Mouse (Mus musculus) neural tube, embryonic 12.5 days (tissue): ENCODE results near the gene Prss8. TPM values are rescaled to one million over a fixed set of nuclear protein-coding genes. Genes with fewer than 3 reads are reported as not detected.
"Not testable (repeated sequence)": the region's sequence is repeated elsewhere in the genome, so short reads cannot be mapped to it uniquely, and the experiment has no call there.

Experiments
- ATAC-seq: fragments of 200-750 bp; cut with Nextera tagmentation; 2 replicates; pipeline ENCODE4 v1.8.0; 2017; ENCODE audit warnings: low read depth, mild to moderate bottlenecking, moderate TSS enrichment, moderate library complexity; ENCODE audit not compliant: low FRiP score
- H3K27ac ChIP-seq: fragments of 300-500 bp; sonication (generic); 2 replicates; pipeline ENCODE4 v1.5.1; 2016
- H3K27me3 ChIP-seq: fragments of 300-500 bp; sonication (generic); replicated peaks from 2 replicates; pipeline ENCODE4 v1.6.1; 2016; ENCODE audit warnings: mild to moderate bottlenecking
- H3K36me3 ChIP-seq: fragments of 300-500 bp; sonication (generic); 2 replicates; pipeline ENCODE4 v1.6.1; 2016; ENCODE audit warnings: mild to moderate bottlenecking
- H3K4me1 ChIP-seq: fragments of 300-500 bp; sonication (generic); 2 replicates; pipeline ENCODE4 v1.6.1; 2016
- H3K4me2 ChIP-seq: fragments of 300-500 bp; sonication (generic); replicated peaks from 2 replicates; pipeline ENCODE4 v1.6.1; 2016; ENCODE audit warnings: mild to moderate bottlenecking
- H3K4me3 ChIP-seq: fragments of 300-500 bp; sonication (generic); 2 replicates; pipeline ENCODE4 v1.5.1; 2016
- H3K9ac ChIP-seq: fragments of 300-500 bp; sonication (generic); 2 replicates; pipeline ENCODE4 v1.6.1; 2016; ENCODE audit warnings: mild to moderate bottlenecking
- H3K9me3 ChIP-seq: fragments of 300-500 bp; sonication (generic); 2 replicates; pipeline ENCODE4 v1.6.1; 2016; ENCODE audit warnings: mild to moderate bottlenecking
- WGBS: fragments of 180-500 bp; shearing (Covaris S2); methylation state at CpG from one replicate; pipeline ENCODE4 v1.1.7; 2016; 5-methylcytosine and 5-hydroxymethylcytosine counted together
- polyA plus RNA-seq: library from polyadenylated mRNA; unstranded; fragments of >200 nt; fragmentation: Nextera tagmentation; extraction: Ambion mirVana; gene quantifications from 2 replicates; pipeline ENCODE4 v1.2.1, GENCODE M21; 2016

Prss8 gene
- 0.58 and 1.1 TPM in 2 replicates for polyA plus RNA-seq

DNA sequence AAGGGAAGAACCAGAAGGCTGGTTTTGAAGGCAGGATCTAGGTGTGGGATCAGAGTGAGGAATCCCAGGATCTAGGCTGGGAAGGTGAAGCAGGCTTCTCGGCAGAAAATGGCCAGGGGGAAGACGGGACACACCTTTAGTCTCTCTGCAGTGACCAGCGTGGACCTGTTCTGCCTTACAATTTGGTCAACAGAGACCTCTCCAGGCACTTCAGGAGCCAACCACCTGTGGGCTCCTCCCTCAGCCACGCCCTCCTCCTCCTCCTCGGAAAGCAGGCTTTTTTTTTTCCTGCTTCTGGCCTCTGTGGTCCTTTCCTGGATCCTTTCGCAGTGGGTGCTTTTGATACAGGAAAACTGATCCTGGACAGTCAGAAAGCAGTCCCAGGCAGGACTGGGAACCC lies at the start of gene Prss8:
Gene Prss8, minus strand, starts transcription at position 182 of the 400 bp plus-strand sequence.
- Histone ChIP-seq H3K4me2 (peak within 1 kb of the TSS; percentile 36), H3K27me3 (peaks cover 33% of the 10 kb centered on the region), H3K4me1 (peaks cover 7% of the 10 kb centered on the region; the same call in 1 of the 2 replicates), H3K36me3 (peaks cover 20% of the 10 kb centered on the region), H3K9ac (no peak within 1 kb of the TSS), H3K27ac (no peak within 1 kb of the TSS), H3K4me3 (no peak within 1 kb of the TSS), H3K9me3 (no peaks in the 10 kb centered on the region)
- ATAC-seq, result no peak
- 8% methylated on average over 6 of the region's 6 CpGs for WGBS

DNA sequence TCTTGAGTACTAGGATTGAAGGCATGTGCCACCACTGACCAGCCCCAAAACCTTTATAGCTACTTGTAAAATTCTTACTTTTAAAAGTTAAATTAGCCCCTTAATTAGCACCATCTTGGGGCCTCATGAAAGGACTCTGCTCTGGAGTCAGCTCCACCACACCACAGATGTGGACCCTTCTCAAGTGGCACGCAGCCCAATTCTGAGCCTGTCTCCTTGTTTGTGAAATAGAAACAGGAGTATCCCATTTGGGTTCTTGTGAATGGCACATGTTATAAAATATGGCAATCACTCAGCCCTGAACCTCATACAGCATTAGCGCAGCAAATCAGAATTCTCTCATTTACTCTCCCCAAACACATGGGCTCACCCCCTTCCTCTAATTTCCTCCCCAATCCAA lies 49.0 kb upstream of the Prss8 start:
- 94% methylated on average over 2 of the region's 2 CpGs for WGBS
- Histone ChIP-seq H3K4me1 (no peaks in the 10 kb centered on the region), H3K4me2 (no peak overlapping the region), H3K4me3 (no peak overlapping the region), H3K36me3 (peaks cover 97% of the 10 kb centered on the region), H3K27me3 (no peaks in the 10 kb centered on the region), H3K27ac (no peak overlapping the region), H3K9ac (no peak overlapping the region), H3K9me3 (no peaks in the 10 kb centered on the region)
- ATAC-seq, result no peak

DNA sequence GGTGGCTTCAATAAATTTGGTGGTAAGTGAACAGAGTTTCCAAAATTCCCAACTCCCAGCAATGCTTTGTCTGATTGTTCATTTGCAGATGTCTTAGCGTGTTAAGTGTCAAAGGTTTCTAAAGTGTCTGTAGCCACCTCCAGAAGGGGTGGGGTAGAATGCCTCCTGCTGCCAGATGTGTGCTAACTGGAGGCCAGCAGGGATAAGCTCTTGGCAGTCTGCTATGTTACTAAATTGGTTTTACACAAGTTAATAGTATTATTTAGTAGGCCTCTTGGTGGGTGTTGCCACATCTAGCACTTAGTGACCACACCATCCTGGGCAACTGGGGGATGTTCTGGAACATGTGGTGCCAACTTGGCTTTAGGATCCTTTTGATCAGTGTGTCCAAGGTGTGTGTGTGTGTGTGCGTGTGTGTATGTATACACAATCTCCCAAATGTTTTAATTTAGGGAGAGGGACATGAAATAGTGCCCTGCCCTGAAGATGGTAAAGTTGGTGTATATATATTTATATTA lies 44.6 kb upstream of the Prss8 start:
- no peak overlapping the region for H3K4me2 ChIP-seq
- no peak overlapping the region for H3K4me3 ChIP-seq
- no peak for ATAC-seq
- no peaks in the 10 kb centered on the region for H3K27me3 ChIP-seq
- no peak overlapping the region for H3K27ac ChIP-seq
- peaks cover 91% of the 10 kb centered on the region for H3K36me3 ChIP-seq
- WGBS, result 90% methylated on average over 2 of the region's 2 CpGs
- no peak overlapping the region for H3K9ac ChIP-seq
- H3K9me3 ChIP-seq, result no peaks in the 10 kb centered on the region
- peaks cover 2% of the 10 kb centered on the region for H3K4me1 ChIP-seq

- under 1% methylated on average over 41 of the region's 42 CpGs for WGBS
- peak; percentile 49; the same call in 1 of the 2 replicates for ATAC-seq
Measured at GRCm38 (mm10) chr7:127967922-127968828, 38.3 kb upstream of the Prss8 start.

GRCm38 (mm10) chr7:127967004-127967921 lies 37.4 kb upstream of the Prss8 start, which contains the start of gene Fus:
TSS of gene Fus (plus strand) at chr7:127967457.
- H3K9ac ChIP-seq, result peak within 1 kb of the TSS; percentile 99
- H3K27me3 ChIP-seq, result no peaks in the 10 kb centered on the region
- peaks cover 14% of the 10 kb centered on the region for H3K4me1 ChIP-seq
- H3K27ac ChIP-seq, result peak within 1 kb of the TSS; percentile 95
- peak; percentile 95 for ATAC-seq
- under 1% methylated on average over 92 of the region's 92 CpGs for WGBS
- H3K4me3 ChIP-seq, result peak within 1 kb of the TSS; percentile 97
- H3K9me3 ChIP-seq, result no peaks in the 10 kb centered on the region
- H3K36me3 ChIP-seq, result peaks cover 22% of the 10 kb centered on the region
- peak within 1 kb of the TSS; percentile 79 for H3K4me2 ChIP-seq

More at GRCm38 (mm10) chr7:127967922-127968828, 38.3 kb upstream of the Prss8 start:
- Histone ChIP-seq H3K4me1 (peaks cover 14% of the 10 kb centered on the region), H3K4me2 (peak overlapping the region; percentile 79), H3K27me3 (no peaks in the 10 kb centered on the region), H3K9ac (peak overlapping the region; percentile 99), H3K4me3 (peak overlapping the region; percentile 97), H3K9me3 (no peaks in the 10 kb centered on the region), H3K36me3 (peaks cover 31% of the 10 kb centered on the region), H3K27ac (peak overlapping the region; percentile 95)

- ATAC-seq, result peak; percentile 7; the same call in 1 of the 2 replicates
- Histone ChIP-seq H3K36me3 (peaks cover 14% of the 10 kb centered on the region), H3K27ac (peak overlapping the region; percentile 95; the same call in 1 of the 2 replicates), H3K4me3 (peak overlapping the region; percentile 97), H3K9ac (peak overlapping the region; percentile 99), H3K4me2 (peak overlapping the region; percentile 65), H3K4me1 (peaks cover 14% of the 10 kb centered on the region), H3K27me3 (no peaks in the 10 kb centered on the region), H3K9me3 (no peaks in the 10 kb centered on the region)
- WGBS, result 13% methylated on average over 10 of the region's 10 CpGs
Measured at GRCm38 (mm10) chr7:127966371-127966918, 36.5 kb upstream of the Prss8 start.

GRCm38 (mm10) chr7:127959364-127959763 lies 29.5 kb upstream of the Prss8 start:
- 67% methylated on average over 5 of the region's 5 CpGs for WGBS
- Histone ChIP-seq H3K27me3 (no peaks in the 10 kb centered on the region), H3K4me2 (no peak overlapping the region), H3K9ac (no peak overlapping the region), H3K4me3 (no peak overlapping the region), H3K9me3 (no peaks in the 10 kb centered on the region), H3K27ac (no peak overlapping the region), H3K4me1 (no peaks in the 10 kb centered on the region), H3K36me3 (no peaks in the 10 kb centered on the region)
- no peak for ATAC-seq

DNA sequence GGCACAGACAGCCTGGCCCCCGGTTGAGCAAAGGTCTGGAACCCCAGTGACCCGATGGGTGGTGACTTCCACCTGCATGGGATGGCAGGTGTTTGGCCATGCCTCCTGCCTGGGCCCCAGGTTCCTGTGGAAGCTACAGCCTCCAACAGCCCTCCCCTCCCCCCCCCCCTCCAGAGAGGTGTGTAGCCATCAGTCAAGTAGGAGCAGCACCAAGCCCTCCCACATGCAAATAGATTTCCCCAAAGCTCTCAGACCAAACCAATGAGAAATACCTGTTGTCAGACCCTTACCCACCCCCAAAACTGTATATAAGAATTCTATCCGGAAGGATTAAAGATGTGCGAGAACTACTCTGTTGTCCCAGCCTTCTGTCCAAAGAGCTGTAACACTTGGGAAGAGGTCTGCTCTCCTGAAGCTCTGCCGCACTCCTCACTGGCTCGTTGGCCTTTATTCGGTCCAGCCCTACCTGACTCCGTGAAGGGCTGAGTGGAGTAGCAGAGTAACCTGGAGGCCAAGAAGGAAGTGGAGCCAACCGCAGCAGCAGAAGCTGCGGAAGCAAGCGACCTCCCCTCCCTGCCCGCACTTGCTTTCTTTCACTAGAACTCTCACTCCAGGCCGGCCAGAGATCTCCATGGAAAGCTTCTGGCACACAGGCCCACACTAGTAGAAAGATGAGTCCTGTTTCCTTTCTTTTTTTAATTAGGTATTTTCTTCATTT lies 23.1 kb upstream of the Prss8 start:
- 42% methylated on average over 13 of the region's 13 CpGs for WGBS
- Histone ChIP-seq H3K4me3 (no peak overlapping the region), H3K36me3 (no peaks in the 10 kb centered on the region)

DNA sequence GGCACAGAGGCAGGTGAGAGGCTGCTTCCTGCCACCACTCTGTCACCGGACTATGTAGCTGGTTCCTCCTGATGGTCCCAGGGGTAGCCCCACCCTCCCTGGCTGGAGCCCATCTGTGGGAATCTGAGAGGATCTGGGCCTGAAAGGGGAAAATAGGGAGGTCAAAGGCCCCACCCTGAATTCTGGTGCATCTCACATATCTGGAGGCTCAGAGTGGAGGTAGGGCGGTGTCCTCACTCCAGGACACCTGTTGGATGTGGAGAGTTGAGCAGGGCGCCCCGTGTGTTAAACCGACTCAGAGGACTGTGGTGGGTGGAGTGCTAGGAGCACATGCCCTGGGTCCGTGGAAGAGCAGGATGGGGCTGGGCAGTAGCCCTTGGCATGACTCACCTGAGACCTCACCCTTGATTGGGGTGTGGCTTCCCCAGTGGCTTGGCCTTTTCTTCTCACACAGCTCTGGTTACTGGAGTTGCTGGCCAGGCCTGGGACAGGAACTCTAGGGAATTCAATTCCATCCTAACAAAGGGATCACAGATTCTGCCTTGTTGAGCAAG lies 16.6 kb upstream of the Prss8 start, which contains the start of gene Prss36:
Gene Prss36, minus strand, starts transcription at position 256 of the 554 bp plus-strand sequence.
- H3K27me3 ChIP-seq, result peaks cover 25% of the 10 kb centered on the region
- ATAC-seq, result no peak
- H3K36me3 ChIP-seq, result no peaks in the 10 kb centered on the region
- no peak within 1 kb of the TSS for H3K4me2 ChIP-seq
- H3K4me3 ChIP-seq, result no peak within 1 kb of the TSS
- H3K27ac ChIP-seq, result no peak within 1 kb of the TSS
- H3K9me3 ChIP-seq, result no peaks in the 10 kb centered on the region
- H3K4me1 ChIP-seq, result no peaks in the 10 kb centered on the region
- H3K9ac ChIP-seq, result no peak within 1 kb of the TSS
- 83% methylated on average over 6 of the region's 6 CpGs for WGBS

More for the DNA sequence above, 23.1 kb upstream of the Prss8 start:
- Histone ChIP-seq H3K4me2 (no peak overlapping the region), H3K9ac (no peak overlapping the region), H3K9me3 (no peaks in the 10 kb centered on the region), H3K27me3 (no peaks in the 10 kb centered on the region), H3K27ac (no peak overlapping the region), H3K4me1 (no peaks in the 10 kb centered on the region)
- ATAC-seq, result no peak

DNA sequence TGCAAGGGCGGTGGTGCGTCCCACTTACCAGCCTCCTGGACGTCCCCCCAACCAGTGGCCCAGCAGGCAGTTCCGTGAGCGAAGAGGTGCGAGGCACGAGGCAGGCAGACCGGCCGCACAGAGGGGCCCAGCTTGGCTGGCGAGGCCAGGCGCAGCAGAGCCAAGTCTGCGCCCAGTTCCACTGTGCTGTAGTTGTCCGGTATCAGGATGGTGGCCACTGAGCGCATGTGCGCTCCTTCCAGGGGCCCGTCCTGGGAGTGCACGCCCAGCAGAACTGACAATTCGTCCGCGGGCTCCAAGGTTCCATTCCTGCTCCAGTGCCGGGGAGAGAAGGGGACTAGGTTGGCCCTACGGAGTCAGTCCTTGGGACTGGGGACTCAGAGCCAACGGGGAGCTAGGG lies 14.7 kb upstream of the Prss8 start:
- no peak for ATAC-seq
- H3K27ac ChIP-seq, result no peak overlapping the region
- H3K4me2 ChIP-seq, result peak overlapping the region; percentile 24; the same call in 1 of the 2 replicates

GRCm38 (mm10) chr7:127942097-127942496 lies 12.2 kb upstream of the Prss8 start:
- not testable (repeated sequence) for H3K4me1 ChIP-seq, ATAC-seq, H3K4me2 ChIP-seq, H3K9me3 ChIP-seq, H3K36me3 ChIP-seq, H3K27ac ChIP-seq, H3K9ac ChIP-seq, H3K4me3 ChIP-seq
- H3K27me3 ChIP-seq, result peaks cover 25% of the 10 kb centered on the region
- 59% methylated on average over 2 of the region's 2 CpGs for WGBS

More for the DNA sequence above, 14.7 kb upstream of the Prss8 start:
- 14% methylated on average over 23 of the region's 23 CpGs for WGBS
- peaks cover 25% of the 10 kb centered on the region for H3K27me3 ChIP-seq
- no peak overlapping the region for H3K4me3 ChIP-seq
- no peaks in the 10 kb centered on the region for H3K9me3 ChIP-seq
- H3K4me1 ChIP-seq, result no peaks in the 10 kb centered on the region
- no peaks in the 10 kb centered on the region for H3K36me3 ChIP-seq
- H3K9ac ChIP-seq, result no peak overlapping the region
